Comparison of ENCODE assay signal across 12 mouse cellular contexts in the genomic region with DNA sequence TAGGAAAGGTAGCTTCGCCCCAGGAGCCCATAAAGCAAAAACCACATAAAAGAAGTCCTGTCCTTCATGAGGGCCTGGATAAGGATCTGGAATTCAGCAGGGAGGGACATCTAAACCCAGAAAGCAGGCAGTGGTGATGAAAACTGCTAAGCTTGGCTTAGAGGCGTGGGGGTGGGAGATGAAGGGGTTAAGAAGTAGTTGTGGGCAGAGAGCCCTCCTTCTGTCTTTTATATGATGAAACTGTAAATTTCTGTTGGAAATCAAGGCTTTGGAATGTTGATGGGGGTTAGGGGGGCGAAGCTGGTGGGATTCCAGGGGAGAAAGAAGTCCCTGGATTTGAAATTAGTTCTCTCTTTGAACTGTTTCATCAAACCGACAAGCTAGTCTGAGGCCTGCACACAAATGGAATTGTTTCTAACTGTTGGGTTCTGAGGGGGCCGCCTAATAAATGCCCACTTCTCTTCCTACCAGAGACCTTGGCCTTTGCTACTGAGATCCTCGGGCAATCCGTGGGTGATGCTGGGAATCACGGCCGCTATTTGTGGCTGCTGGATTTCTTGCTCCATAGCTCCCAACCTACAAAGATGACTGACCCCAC.
DNase-seq lines count a peak whose midpoint lies in the region; ATAC-seq lines count a peak whose summit lies in the region.
"Had no signal": no experiment of that assay in that cellular context is flagged by ENCODE, and none has a peak within 500 bp of the region (broad histone marks: within the 10 kb centered on the region; RNA-seq: fewer than 3 reads in every experiment).

No protein-coding gene starts in this region.

- no peaks in the 10 kb centered on the region for H3K36me3 ChIP-seq in heart, embryonic 13.5 days
- H3K36me3 ChIP-seq in limb, embryonic 11.5 days (ENCODE audit: control insufficient read depth, insufficient read depth, low read length) = no peaks in the 10 kb centered on the region
- no peaks in the 10 kb centered on the region for H3K36me3 ChIP-seq in neural tube, embryonic 13.5 days
- H3K36me3 ChIP-seq: liver, embryonic 15.5 days; stomach, embryonic 15.5 days had no signal

- WGBS in heart, embryonic 13.5 days = 62% methylated on average over 9 of the region's 9 CpGs
- 21% methylated on average over 9 of the region's 9 CpGs for WGBS in limb, embryonic 11.5 days
- 14% methylated on average over 9 of the region's 9 CpGs for WGBS in neural tube, embryonic 13.5 days

- no peak overlapping the region for H3K4me2 ChIP-seq in heart, embryonic 13.5 days
- no peak overlapping the region; the same call in 1 of the 2 replicates for H3K4me2 ChIP-seq in limb, embryonic 11.5 days (ENCODE audit: low read depth, severe bottlenecking)
- H3K4me2 ChIP-seq in neural tube, embryonic 13.5 days = 0 out of 2 replicates have a peak overlapping the region, but pooled peaks have one; percentile 7
- H3K4me2 ChIP-seq: liver, embryonic 15.5 days; stomach, embryonic 15.5 days had no signal

- H3K27me3 ChIP-seq in heart, embryonic 13.5 days (replicated peaks) = no peaks in the 10 kb centered on the region
- no peaks in the 10 kb centered on the region for H3K27me3 ChIP-seq in limb, embryonic 11.5 days (ENCODE audit: control insufficient read depth, insufficient read depth, low read length)
- no peaks in the 10 kb centered on the region for H3K27me3 ChIP-seq in neural tube, embryonic 13.5 days
- H3K27me3 ChIP-seq: liver, embryonic 15.5 days; stomach, embryonic 15.5 days had no signal

- no peak for DNase-seq in heart, postnatal 4 days
- peak; percentile 12 for DNase-seq in retina, postnatal 1 day
- no peak for DNase-seq in retina, embryonic 14.5 days (ENCODE audit: low spot score)
- peak; percentile 43 for DNase-seq in limb, embryonic 11.5 days (ENCODE audit: low spot score)
- DNase-seq in urinary bladder, postnatal 36 days (ENCODE audit: low spot score in 2 of 2) = no peak
- no peak for DNase-seq in left cerebral cortex, adult 18-20 months (ENCODE audit: low spot score in 2 of 2)
- DNase-seq: cerebellum, adult 8-10 months; thymus, postnatal 25 days had no signal

- peak overlapping the region; percentile 32; the same call in 1 of the 2 replicates for H3K27ac ChIP-seq in heart, embryonic 13.5 days (replicated peaks)
- no peak overlapping the region; the same call in 1 of the 2 replicates for H3K27ac ChIP-seq in limb, embryonic 11.5 days (replicated peaks; ENCODE audit: low read depth, low read length)
- peak overlapping the region; percentile 52 for H3K27ac ChIP-seq in neural tube, embryonic 13.5 days (replicated peaks)
- H3K27ac ChIP-seq: liver, embryonic 15.5 days; stomach, embryonic 15.5 days had no signal

- H3K9ac ChIP-seq in heart, embryonic 13.5 days = no peak overlapping the region
- H3K9ac ChIP-seq in limb, embryonic 11.5 days (ENCODE audit: low read length) = no peak overlapping the region
- no peak overlapping the region for H3K9ac ChIP-seq in neural tube, embryonic 13.5 days
- H3K9ac ChIP-seq: liver, embryonic 15.5 days; stomach, embryonic 15.5 days had no signal

- H3K4me1 ChIP-seq in heart, embryonic 13.5 days = peaks cover 11% of the 10 kb centered on the region
- peaks cover 10% of the 10 kb centered on the region for H3K4me1 ChIP-seq in limb, embryonic 11.5 days (ENCODE audit: control insufficient read depth, insufficient read depth, low read length)
- H3K4me1 ChIP-seq in neural tube, embryonic 13.5 days (replicated peaks) = peaks cover 22% of the 10 kb centered on the region
- H3K4me1 ChIP-seq: liver, embryonic 15.5 days had no signal

- no peaks in the 10 kb centered on the region for H3K9me3 ChIP-seq in heart, embryonic 13.5 days
- H3K9me3 ChIP-seq in limb, embryonic 11.5 days (ENCODE audit: control insufficient read depth, low read length) = no peaks in the 10 kb centered on the region
- no peaks in the 10 kb centered on the region for H3K9me3 ChIP-seq in neural tube, embryonic 13.5 days
- H3K9me3 ChIP-seq: liver, embryonic 15.5 days; stomach, embryonic 15.5 days had no signal

- ATAC-seq in heart, embryonic 13.5 days (ENCODE audit: extremely low read depth, insufficient number of reproducible peaks, low FRiP score, low TSS enrichment) = no peak
- ATAC-seq in limb, embryonic 11.5 days (ENCODE audit: insufficient number of reproducible peaks, low FRiP score, low TSS enrichment, low read depth) = no peak; the same call in 1 of the 2 replicates
- no peak; the same call in 1 of the 2 replicates for ATAC-seq in neural tube, embryonic 13.5 days (ENCODE audit: low read depth)

- H3K4me3 ChIP-seq in heart, embryonic 13.5 days = no peak overlapping the region
- H3K4me3 ChIP-seq in limb, embryonic 11.5 days (ENCODE audit: low read depth, low read length) = no peak overlapping the region
- no peak overlapping the region for H3K4me3 ChIP-seq in neural tube, embryonic 13.5 days
- H3K4me3 ChIP-seq: liver, embryonic 15.5 days; stomach, embryonic 15.5 days had no signal

Comparison
In these comparisons a context has a peak if more than half of its experiments do, and no peak if none do; other contexts are left out.
1. DNase-seq: peak in retina, postnatal 1 day (single experiment) and limb, embryonic 11.5 days (single experiment); none in heart, postnatal 4 days (single experiment), retina, embryonic 14.5 days (single experiment), urinary bladder, postnatal 36 days (0 of 2) and left cerebral cortex, adult 18-20 months (0 of 2).